Mouse (Mus musculus) embryonic facial prominence, embryonic 13.5 days (tissue): Measurements from ENCODE around the gene F8. TPM values are rescaled to one million over a fixed set of nuclear protein-coding genes. Genes with fewer than 3 reads are reported as not detected.
"Not testable (repeated sequence)": the region's sequence is repeated elsewhere in the genome, so short reads cannot be mapped to it uniquely, and the experiment has no call there.

Experiments
- ATAC-seq: fragments of 200-750 bp; cut with Nextera tagmentation; 2 replicates; pipeline ENCODE4 v1.8.0; 2017; ENCODE audit warnings: low read depth; ENCODE audit not compliant: insufficient number of reproducible peaks, insufficient read depth, low FRiP score, low TSS enrichment
- H3K27ac ChIP-seq: fragments of 300-500 bp; sonication (generic); 2 replicates; pipeline ENCODE4 v1.5.1; 2015; ENCODE audit warnings: moderate library complexity, mild to moderate bottlenecking, inconsistent platforms
- H3K27me3 ChIP-seq: fragments of 300-500 bp; sonication (generic); 2 replicates; pipeline ENCODE4 v1.6.1; 2015; ENCODE audit warnings: mild to moderate bottlenecking, inconsistent platforms
- H3K36me3 ChIP-seq: fragments of 300-500 bp; sonication (generic); 2 replicates; pipeline ENCODE4 v1.6.1; 2015; ENCODE audit warnings: mild to moderate bottlenecking, inconsistent platforms
- H3K4me1 ChIP-seq: fragments of 300-500 bp; sonication (generic); 2 replicates; pipeline ENCODE4 v1.6.1; 2015; ENCODE audit warnings: inconsistent platforms
- H3K4me2 ChIP-seq: fragments of 300-500 bp; sonication (generic); 2 replicates; pipeline ENCODE4 v1.6.1; 2015; ENCODE audit warnings: moderate library complexity, mild to moderate bottlenecking, inconsistent platforms
- H3K4me3 ChIP-seq: fragments of 300-500 bp; sonication (generic); 2 replicates; pipeline ENCODE4 v1.5.1; 2015; ENCODE audit warnings: mild to moderate bottlenecking, inconsistent platforms
- H3K9ac ChIP-seq: fragments of 300-500 bp; sonication (generic); 2 replicates; pipeline ENCODE4 v1.6.1; 2015; ENCODE audit warnings: mild to moderate bottlenecking, inconsistent platforms
- H3K9me3 ChIP-seq: fragments of 300-500 bp; sonication (generic); 2 replicates; pipeline ENCODE4 v1.6.1; 2016; ENCODE audit warnings: inconsistent platforms
- WGBS: fragments of 180-500 bp; shearing (Covaris S2); methylation state at CpG from one replicate; pipeline ENCODE4 v1.1.7; 2015; ENCODE audit warnings: mixed read lengths; 5-methylcytosine and 5-hydroxymethylcytosine counted together
- polyA plus RNA-seq: library from polyadenylated mRNA; unstranded; fragments of >200 nt; fragmentation: Nextera tagmentation; extraction: Ambion mirVana; gene quantifications from 2 replicates; pipeline ENCODE4 v1.2.1, GENCODE M21; 2015

The F8 gene
- polyA plus RNA-seq, 1 experiment from 2014 or later = 2.0 TPM

DNA sequence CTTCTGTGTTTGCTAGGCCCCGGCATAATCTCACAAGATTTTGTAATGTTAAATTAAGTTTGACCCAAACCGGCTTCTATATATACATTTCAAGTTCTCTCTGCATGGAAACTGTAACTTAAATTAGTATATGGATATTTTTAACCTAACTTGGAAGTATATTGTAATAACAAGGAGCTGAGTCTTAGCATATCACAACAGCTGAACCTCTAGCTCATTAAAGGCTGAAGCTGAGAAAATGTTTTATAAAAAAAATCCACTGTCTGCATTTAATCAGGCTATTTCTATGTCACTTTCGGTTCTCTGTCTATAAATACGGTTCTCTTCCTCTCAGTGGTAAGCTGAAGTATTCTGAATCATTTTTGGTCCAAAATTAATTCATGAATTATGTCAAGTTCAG, 58.9 kb downstream of the F8 start:
- Histone ChIP-seq H3K9ac (no peak overlapping the region), H3K36me3 (no peaks in the 10 kb centered on the region), H3K27ac (no peak overlapping the region), H3K4me2 (no peak overlapping the region), H3K4me1 (no peaks in the 10 kb centered on the region), H3K27me3 (no peaks in the 10 kb centered on the region), H3K4me3 (no peak overlapping the region), H3K9me3 (no peaks in the 10 kb centered on the region)
- no peak for ATAC-seq
- WGBS = 88% methylated on average over 4 of the region's 4 CpGs

DNA sequence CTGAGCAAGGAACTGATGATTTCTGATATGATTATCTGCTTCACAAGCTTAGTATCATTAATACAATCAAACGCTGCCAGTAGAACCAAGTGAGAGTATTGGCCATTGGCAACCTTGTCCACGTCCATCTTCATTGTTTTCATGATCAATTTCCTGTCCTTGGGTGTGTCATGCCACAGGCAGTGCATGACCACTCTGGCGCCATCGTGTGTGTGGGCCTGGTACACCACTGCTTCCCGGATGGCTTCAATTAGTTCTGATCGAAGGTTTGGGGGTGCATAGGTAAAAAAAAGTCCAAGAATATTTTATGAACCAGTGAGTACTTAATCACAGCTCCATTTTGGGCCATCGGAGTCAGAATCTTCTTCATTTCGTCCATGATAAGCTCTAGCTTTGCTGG, 110.7 kb downstream of the F8 start:
- Histone ChIP-seq H3K4me1 (no peaks in the 10 kb centered on the region), H3K9ac (no peak overlapping the region), H3K27ac (no peak overlapping the region), H3K27me3 (no peaks in the 10 kb centered on the region), H3K4me3 (no peak overlapping the region), H3K4me2 (no peak overlapping the region), H3K9me3 (no peaks in the 10 kb centered on the region), H3K36me3 (no peaks in the 10 kb centered on the region)
- no peak for ATAC-seq
- 69% methylated on average over 8 of the region's 8 CpGs for WGBS

DNA sequence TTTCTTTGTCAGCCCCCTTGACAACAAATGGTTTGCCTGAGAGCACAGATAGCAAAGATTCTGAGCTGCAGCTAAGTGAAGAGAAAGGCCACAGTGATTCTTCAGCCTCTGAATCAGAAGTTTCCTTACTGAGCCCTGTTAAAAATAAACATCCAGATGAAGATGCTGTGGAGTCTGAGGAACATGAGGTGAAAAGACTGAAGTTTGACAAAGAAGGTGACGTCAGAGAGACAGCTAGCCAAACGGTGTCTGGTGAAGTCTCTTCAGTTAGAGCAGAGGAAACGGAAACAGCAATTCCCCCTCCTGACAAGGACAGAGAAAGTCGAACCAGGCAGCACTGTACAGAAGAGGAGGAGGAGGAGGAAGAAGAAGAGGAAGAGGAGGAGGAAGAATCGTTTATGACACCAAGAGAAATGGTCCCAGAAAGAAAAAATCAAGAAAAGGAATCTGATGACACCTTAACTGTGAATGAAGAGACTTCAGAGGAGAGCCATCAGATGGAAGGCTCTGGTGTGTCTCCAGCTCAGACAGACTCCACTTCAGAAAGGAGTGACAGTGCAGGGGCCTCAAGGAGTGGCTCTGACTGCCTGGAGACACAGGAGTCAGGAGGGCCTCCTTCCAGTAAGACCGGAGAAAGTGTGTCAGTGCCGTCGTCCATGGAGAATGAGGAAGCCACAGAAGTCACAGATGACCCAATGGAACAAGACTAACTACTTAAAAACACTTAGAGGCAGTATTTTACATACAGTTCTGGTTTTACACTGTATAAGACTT, 148.6 kb downstream of the F8 start:
- H3K4me1 ChIP-seq, H3K9ac ChIP-seq, H3K4me2 ChIP-seq, ATAC-seq, H3K9me3 ChIP-seq, H3K27ac ChIP-seq, H3K4me3 ChIP-seq, H3K36me3 ChIP-seq, H3K27me3 ChIP-seq: not testable (repeated sequence)
- WGBS = 60% methylated on average over 8 of the region's 8 CpGs

DNA sequence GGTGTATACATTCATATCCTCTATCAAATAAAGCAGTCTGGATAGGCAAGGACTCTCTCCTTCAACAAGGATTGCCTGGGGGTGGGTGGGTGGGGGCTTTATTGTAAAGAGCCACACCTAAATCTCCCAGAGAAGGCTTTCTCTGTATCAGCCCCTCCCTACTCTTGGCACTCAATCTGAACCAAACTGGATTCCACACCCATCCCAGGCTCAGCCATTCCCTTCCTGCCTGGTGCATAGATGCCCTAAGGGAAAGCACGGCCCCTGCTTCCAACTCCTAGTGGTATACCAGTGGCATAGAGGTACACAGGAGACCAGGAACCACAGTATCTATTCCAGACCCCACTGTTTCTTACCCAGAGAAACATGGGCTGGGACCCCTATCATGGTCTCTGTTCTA, 151.0 kb downstream of the F8 start:
- no peak for ATAC-seq
- WGBS = 95% methylated on average over 1 of the region's 1 CpGs
- Histone ChIP-seq H3K4me1 (no peaks in the 10 kb centered on the region), H3K27me3 (no peaks in the 10 kb centered on the region), H3K4me2 (no peak overlapping the region), H3K36me3 (no peaks in the 10 kb centered on the region), H3K4me3 (no peak overlapping the region), H3K27ac (no peak overlapping the region), H3K9me3 (no peaks in the 10 kb centered on the region), H3K9ac (no peak overlapping the region)

DNA sequence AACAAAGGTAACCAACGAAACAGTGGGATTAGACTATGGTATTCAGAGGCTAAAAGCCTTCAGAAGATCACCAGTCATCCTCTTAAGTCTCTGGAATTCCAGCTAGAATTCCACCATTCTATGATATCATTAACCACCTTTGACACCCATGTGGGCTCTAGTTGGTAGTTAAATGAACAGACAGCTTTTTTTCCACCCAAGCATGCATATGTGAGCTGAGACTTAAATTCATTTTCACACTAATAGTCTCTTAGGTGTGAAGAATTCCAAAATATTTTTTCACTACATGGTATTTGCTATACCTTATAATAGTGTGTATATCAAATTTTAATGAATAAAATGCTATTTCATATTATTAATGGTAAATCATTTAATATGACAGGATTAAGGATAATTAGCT, 218.7 kb downstream of the F8 start, which contains the start of gene Smim9:
Gene Smim9 (minus strand): TSS at position 101 of the 400 bp plus-strand sequence.
- no peaks in the 10 kb centered on the region for H3K36me3 ChIP-seq
- no peak within 1 kb of the TSS for H3K4me3 ChIP-seq
- ATAC-seq = no peak
- H3K4me1 ChIP-seq = no peaks in the 10 kb centered on the region
- no peak within 1 kb of the TSS for H3K27ac ChIP-seq
- H3K9me3 ChIP-seq = no peaks in the 10 kb centered on the region
- H3K9ac ChIP-seq = no peak within 1 kb of the TSS
- WGBS = 60% methylated on average over 1 of the region's 1 CpGs
- H3K4me2 ChIP-seq = no peak within 1 kb of the TSS
- no peaks in the 10 kb centered on the region for H3K27me3 ChIP-seq

DNA sequence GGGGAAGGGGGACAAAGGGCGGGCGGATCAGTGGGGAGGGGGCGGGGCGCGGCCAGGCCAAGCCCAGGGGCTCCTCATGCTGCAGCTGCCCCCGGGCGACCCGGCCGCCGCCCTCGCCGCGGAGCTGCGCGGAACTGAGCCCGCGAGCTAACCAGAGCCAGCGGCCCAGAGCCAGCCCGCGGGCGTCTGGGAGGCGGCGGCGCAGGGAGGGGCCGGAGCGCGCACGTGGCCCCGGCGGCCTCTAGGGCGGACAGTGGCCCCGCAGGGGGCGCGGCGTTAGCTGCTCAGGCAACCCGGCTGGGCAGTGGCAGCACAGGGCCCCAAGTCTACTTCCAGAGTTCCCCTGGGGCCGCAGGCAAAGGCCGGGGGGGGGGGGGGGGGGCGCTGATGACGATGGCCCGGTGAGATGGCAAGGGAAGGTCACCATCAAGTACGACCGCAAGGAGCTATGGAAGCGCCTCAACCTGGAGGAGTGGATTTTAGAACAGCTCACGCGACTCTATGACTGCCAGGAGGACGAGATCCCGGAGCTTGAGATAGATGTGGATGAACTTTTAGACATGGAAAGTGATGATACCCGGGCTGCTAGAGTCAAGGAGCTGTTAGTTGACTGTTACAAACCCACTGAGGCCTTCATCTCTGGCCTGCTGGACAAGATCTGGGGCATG, 226.7 kb downstream of the F8 start:
- Histone ChIP-seq H3K36me3 (no peaks in the 10 kb centered on the region), H3K9me3 (no peaks in the 10 kb centered on the region), H3K27ac (no peak overlapping the region), H3K4me2 (peak overlapping the region; percentile 62), H3K9ac (peak overlapping the region; percentile 69), H3K4me3 (peak overlapping the region; percentile 49), H3K4me1 (no peaks in the 10 kb centered on the region), H3K27me3 (no peaks in the 10 kb centered on the region)
- no peak for ATAC-seq
- 23% methylated on average over 37 of the region's 49 CpGs for WGBS

DNA sequence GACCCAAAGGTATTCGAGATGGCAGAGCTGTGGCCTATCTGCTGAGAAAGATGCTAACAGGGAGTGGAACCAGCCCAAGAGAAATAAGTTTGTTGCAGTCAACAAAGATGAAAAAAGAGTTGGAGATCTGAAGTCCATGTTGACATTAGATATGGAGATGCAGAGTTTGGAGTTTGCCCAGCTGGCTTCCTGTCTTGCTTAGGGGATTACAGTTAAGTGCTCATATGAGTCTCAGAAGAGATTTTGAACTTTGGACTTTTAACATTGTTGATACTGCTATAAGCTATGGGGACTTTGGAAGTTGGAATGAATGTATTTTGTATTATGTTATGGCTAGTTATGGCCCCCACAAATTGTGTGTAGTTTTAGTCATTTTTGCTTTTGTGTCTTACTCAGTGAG, 230.2 kb downstream of the F8 start:
- Histone ChIP-seq H3K9me3 (no peaks in the 10 kb centered on the region), H3K36me3 (no peaks in the 10 kb centered on the region), H3K4me1 (no peaks in the 10 kb centered on the region), H3K4me3 (no peak overlapping the region), H3K9ac (no peak overlapping the region), H3K4me2 (no peak overlapping the region), H3K27ac (no peak overlapping the region), H3K27me3 (no peaks in the 10 kb centered on the region)
- no peak for ATAC-seq
- 54% methylated on average over 1 of the region's 1 CpGs for WGBS

DNA sequence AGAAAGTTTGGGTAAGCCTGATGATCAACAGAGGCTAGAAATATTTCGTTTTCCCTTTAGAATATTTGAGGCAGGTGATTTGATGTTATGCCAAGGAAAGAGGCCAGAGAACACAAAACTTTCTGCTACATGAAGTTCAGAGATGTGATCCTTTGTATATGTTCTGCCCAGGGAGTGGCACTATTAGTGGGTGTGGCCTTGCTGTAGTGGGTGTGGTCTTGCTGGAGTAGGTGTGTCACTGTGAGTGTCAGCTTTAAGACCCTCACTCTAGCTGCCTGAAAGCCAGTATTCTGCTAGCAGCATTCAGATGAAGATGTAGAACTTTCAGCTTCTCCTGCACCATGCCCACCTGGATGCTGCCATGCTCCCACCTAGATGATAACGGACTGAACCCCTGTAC, 232.1 kb downstream of the F8 start:
- H3K4me1 ChIP-seq = no peaks in the 10 kb centered on the region
- H3K4me3 ChIP-seq = no peak overlapping the region
- no peaks in the 10 kb centered on the region for H3K9me3 ChIP-seq
- 75% methylated on average over 2 of the region's 2 CpGs for whole genome bisulfite sequencing
- H3K4me2 ChIP-seq = no peak overlapping the region
- no peaks in the 10 kb centered on the region for H3K27me3 ChIP-seq
- H3K27ac ChIP-seq = no peak overlapping the region
- ATAC-seq = no peak
- no peak overlapping the region for H3K9ac ChIP-seq
- no peaks in the 10 kb centered on the region for H3K36me3 ChIP-seq

DNA sequence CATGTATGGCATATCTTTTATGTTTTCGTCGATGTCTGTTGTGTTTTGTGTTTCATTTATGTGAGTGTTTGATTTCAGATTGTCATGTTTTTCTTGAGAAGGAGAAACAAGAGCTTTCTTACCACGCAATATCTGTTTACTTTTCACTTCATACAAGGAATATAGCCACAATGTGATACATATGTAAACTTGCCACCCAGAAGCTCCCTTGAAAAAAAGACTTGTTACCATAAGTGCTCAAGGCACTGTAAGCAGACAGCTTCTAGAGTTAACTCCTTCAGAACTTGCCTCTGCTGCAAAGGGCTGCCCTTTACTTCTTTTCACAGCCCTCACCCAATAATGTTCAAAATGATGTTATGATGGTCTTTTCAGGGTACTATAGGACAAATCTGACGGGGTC, 234.0 kb downstream of the F8 start:
- Histone ChIP-seq H3K4me3 (no peak overlapping the region), H3K4me2 (no peak overlapping the region), H3K36me3 (no peaks in the 10 kb centered on the region), H3K27me3 (no peaks in the 10 kb centered on the region), H3K9ac (no peak overlapping the region), H3K4me1 (no peaks in the 10 kb centered on the region), H3K9me3 (no peaks in the 10 kb centered on the region), H3K27ac (no peak overlapping the region)
- no peak for ATAC-seq
- 67% methylated on average over 4 of the region's 4 CpGs for WGBS

DNA sequence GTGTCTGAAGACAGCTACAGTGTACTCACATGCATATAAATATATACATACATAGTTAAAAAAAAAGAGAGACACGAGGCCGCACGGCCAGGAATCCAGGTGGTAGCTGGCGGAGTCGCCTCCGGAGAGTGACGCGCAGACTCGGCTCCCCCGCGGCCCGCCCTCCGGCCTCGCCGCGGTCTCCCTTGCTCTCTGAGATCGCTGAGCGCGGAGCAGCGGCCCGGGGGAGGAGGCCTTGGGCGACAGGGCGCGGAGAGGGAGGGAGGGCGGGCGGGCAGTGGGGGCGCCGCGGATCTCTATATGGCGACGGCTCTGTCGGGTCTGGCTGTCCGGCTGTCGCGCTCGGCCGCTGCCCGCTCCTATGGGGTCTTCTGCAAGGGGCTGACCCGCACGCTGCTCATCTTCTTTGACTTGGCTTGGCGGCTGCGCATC, 239.3 kb downstream of the F8 start:
- not testable (repeated sequence) for H3K27ac ChIP-seq, H3K4me1 ChIP-seq, H3K27me3 ChIP-seq, ATAC-seq, H3K9me3 ChIP-seq, H3K36me3 ChIP-seq
- Histone ChIP-seq H3K4me2 (peak overlapping the region; percentile 61), H3K4me3 (peak overlapping the region; percentile 37), H3K9ac (peak overlapping the region; percentile 52; the same call in 1 of the 2 replicates)
- 23% methylated on average over 29 of the region's 42 CpGs for WGBS

DNA sequence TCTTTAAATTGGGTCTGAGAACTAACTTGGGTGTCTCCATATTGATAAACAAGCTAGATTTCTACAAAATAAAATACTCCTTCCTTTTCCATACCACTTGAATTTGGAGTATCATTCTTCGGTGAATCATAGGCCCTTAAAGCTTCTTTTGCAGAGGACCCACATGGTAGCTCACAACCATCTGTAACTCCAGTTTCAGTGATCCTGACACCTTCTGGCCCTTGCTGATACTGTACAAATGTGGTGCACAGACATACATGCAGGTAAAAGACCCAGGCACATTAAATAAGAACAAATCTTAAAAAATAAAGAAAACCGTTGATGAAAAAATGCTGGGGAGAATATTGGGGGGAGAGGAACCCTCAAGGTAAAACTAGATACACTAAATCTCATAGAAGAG, 244.2 kb downstream of the F8 start:
- no peak for ATAC-seq
- Histone ChIP-seq H3K36me3 (no peaks in the 10 kb centered on the region), H3K27ac (no peak overlapping the region), H3K4me1 (no peaks in the 10 kb centered on the region), H3K9me3 (no peaks in the 10 kb centered on the region), H3K9ac (no peak overlapping the region), H3K27me3 (no peaks in the 10 kb centered on the region), H3K4me3 (no peak overlapping the region), H3K4me2 (no peak overlapping the region)
- 87% methylated on average over 2 of the region's 2 CpGs for WGBS

DNA sequence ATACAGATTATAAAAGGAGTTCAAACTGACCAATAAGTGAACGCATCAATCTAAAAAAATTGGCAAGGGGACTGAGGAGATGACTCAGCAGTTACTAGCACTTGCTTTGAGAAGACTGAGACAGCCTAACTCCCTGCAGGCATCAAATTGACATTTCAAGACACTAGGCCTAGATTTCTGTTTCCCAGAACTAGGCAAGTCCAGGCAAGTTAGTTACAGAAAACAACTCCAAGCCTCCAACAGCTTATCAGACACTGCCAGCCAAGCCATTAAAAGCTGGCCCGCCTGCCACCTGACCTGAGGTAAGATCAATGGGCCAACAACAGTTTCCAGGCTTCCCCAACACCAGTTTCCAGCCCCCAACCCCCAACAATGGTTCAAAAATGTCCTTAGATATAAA, 244.7 kb downstream of the F8 start:
- no peak overlapping the region for H3K27ac ChIP-seq
- H3K4me1 ChIP-seq = no peaks in the 10 kb centered on the region
- no peak overlapping the region for H3K4me3 ChIP-seq
- 83% methylated on average over 2 of the region's 2 CpGs for WGBS
- H3K36me3 ChIP-seq = no peaks in the 10 kb centered on the region
- no peaks in the 10 kb centered on the region for H3K9me3 ChIP-seq
- no peak overlapping the region for H3K4me2 ChIP-seq
- no peak for ATAC-seq
- no peak overlapping the region for H3K9ac ChIP-seq
- no peaks in the 10 kb centered on the region for H3K27me3 ChIP-seq
